Mouse (Mus musculus): ENCODE results near the gene Dll3. TPM values are rescaled to one million over a fixed set of nuclear protein-coding genes. Genes with fewer than 3 reads are reported as not detected.

The Dll3 gene
- polyA plus RNA-seq (2015; fragmentation: Nextera tagmentation; extraction: Ambion mirVana) = 0.16 and 0.34 TPM in 2 replicates

GRCm38 (mm10) chr7:28301616-28302433 is at the start of gene Dll3:
Gene Dll3, minus strand, starts transcription at chr7:28302238.
- 3% methylated on average over 30 of the region's 30 CpGs for WGBS
- peaks cover 65% of the 10 kb centered on the region for H3K27me3 ChIP-seq

GRCm38 (mm10) chr7:28351676-28352191 is 49.7 kb upstream of the Dll3 start:
- Histone ChIP-seq H3K9ac (peak overlapping the region; percentile 97), H3K4me1 (replicated peaks) (peaks cover 23% of the 10 kb centered on the region), H3K27ac (no peak overlapping the region), H3K9me3 (replicated peaks) (no peaks in the 10 kb centered on the region), H3K36me3 (peaks cover 27% of the 10 kb centered on the region), H3K4me2 (peak overlapping the region; percentile 77), H3K27me3 (no peaks in the 10 kb centered on the region), H3K4me3 (peak overlapping the region; percentile 81)
- WGBS = 31% methylated on average over 4 of the region's 4 CpGs
- no peak for ATAC-seq (replicated peaks; ENCODE audit: insufficient number of reproducible peaks, insufficient read depth, low FRiP score, low read depth)

More at GRCm38 (mm10) chr7:28301616-28302433, at the start of gene Dll3:
- Histone ChIP-seq H3K9me3 (replicated peaks) (no peaks in the 10 kb centered on the region), H3K4me1 (replicated peaks) (peaks cover 13% of the 10 kb centered on the region; the same call in 1 of the 2 replicates), H3K4me3 (peak within 1 kb of the TSS; percentile 41), H3K27ac (no peak within 1 kb of the TSS), H3K4me2 (peak within 1 kb of the TSS; percentile 65), H3K36me3 (peaks cover 22% of the 10 kb centered on the region), H3K9ac (peak within 1 kb of the TSS; percentile 35)
- ATAC-seq (replicated peaks; ENCODE audit: insufficient number of reproducible peaks, insufficient read depth, low FRiP score, low read depth) = 0 out of 2 replicates have a peak, but pooled peaks have one; percentile 51

GRCm38 (mm10) chr7:28350155-28350883 is 48.3 kb upstream of the Dll3 start, which contains the start of gene Rps16:
Gene Rps16, plus strand, starts transcription at chr7:28350652.
- H3K9ac ChIP-seq = peak within 1 kb of the TSS; percentile 97
- H3K4me3 ChIP-seq = peak within 1 kb of the TSS; percentile 81
- peak within 1 kb of the TSS; percentile 77 for H3K4me2 ChIP-seq
- ATAC-seq (replicated peaks; ENCODE audit: insufficient number of reproducible peaks, insufficient read depth, low FRiP score, low read depth) = peak; percentile 94
- peaks cover 21% of the 10 kb centered on the region for H3K4me1 ChIP-seq (replicated peaks)
- under 1% methylated on average over 50 of the region's 50 CpGs for WGBS
- no peaks in the 10 kb centered on the region for H3K27me3 ChIP-seq
- peaks cover 27% of the 10 kb centered on the region for H3K36me3 ChIP-seq
- peak within 1 kb of the TSS; percentile 87 for H3K27ac ChIP-seq
- no peaks in the 10 kb centered on the region for H3K9me3 ChIP-seq (replicated peaks)

- no peak for ATAC-seq (replicated peaks; ENCODE audit: insufficient number of reproducible peaks, insufficient read depth, low FRiP score, low read depth)
- WGBS = 79% methylated on average over 7 of the region's 7 CpGs
- H3K4me3 ChIP-seq = no peak overlapping the region
- peaks cover 21% of the 10 kb centered on the region for H3K4me1 ChIP-seq (replicated peaks)
- no peaks in the 10 kb centered on the region for H3K9me3 ChIP-seq (replicated peaks)
- H3K36me3 ChIP-seq = peaks cover 16% of the 10 kb centered on the region
- H3K4me2 ChIP-seq = no peak overlapping the region
- no peaks in the 10 kb centered on the region for H3K27me3 ChIP-seq
- H3K27ac ChIP-seq = no peak overlapping the region
- no peak overlapping the region for H3K9ac ChIP-seq
Measured at GRCm38 (mm10) chr7:28348601-28349000, 46.6 kb upstream of the Dll3 start.

- H3K27me3 ChIP-seq = no peaks in the 10 kb centered on the region
- no peak overlapping the region for H3K4me2 ChIP-seq
- ATAC-seq (replicated peaks; ENCODE audit: insufficient number of reproducible peaks, insufficient read depth, low FRiP score, low read depth) = no peak
- no peaks in the 10 kb centered on the region for H3K9me3 ChIP-seq (replicated peaks)
- H3K9ac ChIP-seq = no peak overlapping the region; the same call in 1 of the 2 replicates
- no peak overlapping the region for H3K27ac ChIP-seq
- H3K4me3 ChIP-seq = no peak overlapping the region
- WGBS = 42% methylated on average over 3 of the region's 3 CpGs
- peaks cover 21% of the 10 kb centered on the region for H3K4me1 ChIP-seq (replicated peaks)
- H3K36me3 ChIP-seq = peaks cover 8% of the 10 kb centered on the region; the same call in 1 of the 2 replicates
Measured at GRCm38 (mm10) chr7:28347746-28348145, 45.7 kb upstream of the Dll3 start.

GRCm38 (mm10) chr7:28344637-28345036 is 42.6 kb upstream of the Dll3 start:
- no peak overlapping the region for H3K4me3 ChIP-seq
- no peak overlapping the region for H3K4me2 ChIP-seq
- no peaks in the 10 kb centered on the region for H3K9me3 ChIP-seq (replicated peaks)
- H3K36me3 ChIP-seq = no peaks in the 10 kb centered on the region
- no peak overlapping the region for H3K27ac ChIP-seq
- H3K27me3 ChIP-seq = no peaks in the 10 kb centered on the region
- ATAC-seq (replicated peaks; ENCODE audit: insufficient number of reproducible peaks, insufficient read depth, low FRiP score, low read depth) = no peak
- H3K4me1 ChIP-seq (replicated peaks) = peaks cover 7% of the 10 kb centered on the region
- H3K9ac ChIP-seq = no peak overlapping the region
- WGBS = 6% methylated on average over 4 of the region's 4 CpGs

GRCm38 (mm10) chr7:28341381-28341780 is 39.3 kb upstream of the Dll3 start:
- WGBS = 32% methylated on average over 7 of the region's 7 CpGs
- Histone ChIP-seq H3K36me3 (no peaks in the 10 kb centered on the region), H3K4me2 (no peak overlapping the region), H3K9me3 (replicated peaks) (no peaks in the 10 kb centered on the region), H3K4me1 (replicated peaks) (peaks cover 11% of the 10 kb centered on the region), H3K9ac (no peak overlapping the region), H3K27ac (0 out of 2 replicates have a peak overlapping the region, but pooled peaks have one; percentile 20), H3K27me3 (no peaks in the 10 kb centered on the region), H3K4me3 (no peak overlapping the region)
- no peak for ATAC-seq (replicated peaks; ENCODE audit: insufficient number of reproducible peaks, insufficient read depth, low FRiP score, low read depth)

- H3K4me2 ChIP-seq = peak overlapping the region; percentile 84
- peaks cover 16% of the 10 kb centered on the region for H3K4me1 ChIP-seq (replicated peaks)
- ATAC-seq (replicated peaks; ENCODE audit: insufficient number of reproducible peaks, insufficient read depth, low FRiP score, low read depth) = no peak
- no peaks in the 10 kb centered on the region for H3K27me3 ChIP-seq
- H3K9ac ChIP-seq = peak overlapping the region; percentile 53
- WGBS = 74% methylated on average over 19 of the region's 19 CpGs
- no peaks in the 10 kb centered on the region for H3K36me3 ChIP-seq
- H3K9me3 ChIP-seq (replicated peaks) = no peaks in the 10 kb centered on the region
- H3K4me3 ChIP-seq = peak overlapping the region; percentile 88
- peak overlapping the region; percentile 92 for H3K27ac ChIP-seq
Measured at GRCm38 (mm10) chr7:28339213-28339917, 37.3 kb upstream of the Dll3 start.

GRCm38 (mm10) chr7:28338108-28338998 is 36.3 kb upstream of the Dll3 start, which contains the start of gene Supt5:
Gene Supt5, minus strand, starts transcription at chr7:28338746.
- Histone ChIP-seq H3K4me1 (replicated peaks) (peaks cover 16% of the 10 kb centered on the region), H3K27me3 (no peaks in the 10 kb centered on the region), H3K4me2 (peak within 1 kb of the TSS; percentile 84), H3K4me3 (peak within 1 kb of the TSS; percentile 88), H3K9ac (peak within 1 kb of the TSS; percentile 93), H3K27ac (peak within 1 kb of the TSS; percentile 92), H3K9me3 (replicated peaks) (no peaks in the 10 kb centered on the region), H3K36me3 (no peaks in the 10 kb centered on the region)
- peak; percentile 98 for ATAC-seq (replicated peaks; ENCODE audit: insufficient number of reproducible peaks, insufficient read depth, low FRiP score, low read depth)
- WGBS = under 1% methylated on average over 77 of the region's 77 CpGs

- no peaks in the 10 kb centered on the region for H3K27me3 ChIP-seq
- peaks cover 16% of the 10 kb centered on the region for H3K4me1 ChIP-seq (replicated peaks)
- peaks cover 5% of the 10 kb centered on the region for H3K36me3 ChIP-seq
- H3K4me3 ChIP-seq = no peak overlapping the region
- H3K27ac ChIP-seq = no peak overlapping the region
- H3K4me2 ChIP-seq = no peak overlapping the region
- 81% methylated on average over 2 of the region's 2 CpGs for WGBS
- no peaks in the 10 kb centered on the region for H3K9me3 ChIP-seq (replicated peaks)
- no peak for ATAC-seq (replicated peaks; ENCODE audit: insufficient number of reproducible peaks, insufficient read depth, low FRiP score, low read depth)
- H3K9ac ChIP-seq = no peak overlapping the region
Measured at GRCm38 (mm10) chr7:28335471-28335870, 33.4 kb upstream of the Dll3 start.

All from heart, embryonic 15.5 days (tissue).